Mouse (Mus musculus): ENCODE measurements around the gene Fkbp8.

- TF ChIP-seq POLR2A (IDR thresholded peaks at IDR 0.05; ENCODE audit: insufficient read depth, low read length), result no peak
- TF ChIP-seq CTCF (IDR thresholded peaks at IDR 0.05; ENCODE audit: low read depth, low read length), result no peak
- TF ChIP-seq EP300 (IDR thresholded peaks at IDR 0.05; ENCODE audit: insufficient read depth, low read depth, low read length), result no peak
Observed at GRCm38 (mm10) chr8:70492664-70493640, 34.6 kb upstream of the Fkbp8 start, which contains the start of gene Crlf1.

Measured in ES-Bruce4 (cell line).